Mouse (Mus musculus) liver, embryonic 14.5 days (tissue): Measurements from ENCODE around the gene Pik3ap1. TPM values are rescaled to one million over a fixed set of nuclear protein-coding genes. Genes with fewer than 3 reads are reported as not detected.
A peak's percentile ranks its signal among the peaks of the same experiment; 100 is the strongest.

ENCODE experiments used
- ATAC-seq: fragments of 200-750 bp; cut with Nextera tagmentation; 2 replicates; pipeline ENCODE4 v1.8.0; 2017; ENCODE audit warnings: moderate number of reproducible peaks, mild to moderate bottlenecking, moderate library complexity; ENCODE audit not compliant: insufficient read depth
- DNase-seq, 3 experiments: peaks; one replicate each; pipeline ENCODE4 v3.0.0-alpha.2; 2012 to 2013; ENCODE audit warnings: low read depth in 3 of 3, low spot score in 3 of 3
- H3K27ac ChIP-seq: fragments of 300-500 bp; sonication (generic); 2 replicates; pipeline ENCODE4 v1.5.1; 2014; ENCODE audit warnings: moderate library complexity, mild to moderate bottlenecking, control low read depth, inconsistent platforms
- H3K27me3 ChIP-seq: fragments of 300-500 bp; sonication (generic); 2 replicates; pipeline ENCODE4 v1.6.1; 2014; ENCODE audit warnings: mild to moderate bottlenecking, low read length, moderate library complexity; ENCODE audit not compliant: control insufficient read depth, insufficient read depth
- H3K36me3 ChIP-seq: fragments of 300-500 bp; sonication (generic); replicated peaks from 2 replicates; pipeline ENCODE4 v1.6.1; 2014; ENCODE audit warnings: low read depth; ENCODE audit not compliant: control insufficient read depth, insufficient read depth
- H3K4me1 ChIP-seq, 2 experiments: fragments of 200-500 bp in 1 of 2; fragments of 300-500 bp in 1 of 2; sonication (generic) in 1 of 2; replicated peaks; 2 replicates each; pipeline ENCODE4 v1.6.1; 2012 to 2014; ENCODE audit warnings: antibody characterized with exemption in 1 of 2, inconsistent platforms in 1 of 2, low read length in 1 of 2; ENCODE audit not compliant: control insufficient read depth in 2 of 2, insufficient read depth in 2 of 2
- H3K4me2 ChIP-seq: fragments of 300-500 bp; sonication (generic); 2 replicates; pipeline ENCODE4 v1.6.1; 2014; ENCODE audit warnings: low read depth, mild to moderate bottlenecking, control low read depth, moderate library complexity
- H3K4me3 ChIP-seq, 2 experiments: fragments of 200-500 bp in 1 of 2; fragments of 300-500 bp in 1 of 2; sonication (generic) in 1 of 2; 2 replicates each; pipeline ENCODE4 v1.5.1; 2012 to 2014; ENCODE audit warnings: low read depth in 2 of 2, low read length in 2 of 2, mild to moderate bottlenecking in 2 of 2, control low read depth in 1 of 2, inconsistent platforms in 1 of 2, moderate library complexity in 1 of 2; ENCODE audit not compliant: insufficient read depth in 1 of 2
- H3K9ac ChIP-seq: fragments of 300-500 bp; sonication (generic); replicated peaks from 2 replicates; pipeline ENCODE4 v1.6.1; 2014; ENCODE audit warnings: mild to moderate bottlenecking, control low read depth, moderate library complexity
- H3K9me3 ChIP-seq: fragments of 300-500 bp; sonication (generic); 2 replicates; pipeline ENCODE4 v1.6.1; 2016; ENCODE audit warnings: low read length, mixed read lengths; ENCODE audit not compliant: control insufficient read depth
- CTCF ChIP-seq: IDR thresholded peaks from 2 replicates; pipeline ENCODE4 v1.5.1; 2016; ENCODE audit warnings: antibody characterized with exemption, low read depth, control low read depth
- EP300 ChIP-seq: IDR thresholded peaks from 2 replicates; pipeline ENCODE4 v1.6.1; 2016; ENCODE audit warnings: antibody characterized with exemption, low read depth
- WGBS: fragments of 180-500 bp; shearing (Covaris S2); extraction: QIAGEN DNeasy Blood & Tissue Kit; methylation state at CpG from one replicate; pipeline ENCODE4 v1.1.7; 2014; ENCODE audit not compliant: insufficient replicate concordance; 5-methylcytosine and 5-hydroxymethylcytosine counted together
- polyA plus RNA-seq, 2 experiments: library from polyadenylated mRNA; depleted of rRNA in 1 of 2; stranded (reverse) in 1 of 2; unstranded in 1 of 2; fragments of >200 nt; fragmentation: Nextera tagmentation in 1 of 2; extraction: Ambion mirVana in 1 of 2; gene quantifications; 2 replicates each; pipeline versions ENCODE4 v1.2.1 to v1.2.3; 2012 to 2014

Pik3ap1 gene
- polyA plus RNA-seq, 2 experiments, result 3.8 to 4.9 TPM

DNA sequence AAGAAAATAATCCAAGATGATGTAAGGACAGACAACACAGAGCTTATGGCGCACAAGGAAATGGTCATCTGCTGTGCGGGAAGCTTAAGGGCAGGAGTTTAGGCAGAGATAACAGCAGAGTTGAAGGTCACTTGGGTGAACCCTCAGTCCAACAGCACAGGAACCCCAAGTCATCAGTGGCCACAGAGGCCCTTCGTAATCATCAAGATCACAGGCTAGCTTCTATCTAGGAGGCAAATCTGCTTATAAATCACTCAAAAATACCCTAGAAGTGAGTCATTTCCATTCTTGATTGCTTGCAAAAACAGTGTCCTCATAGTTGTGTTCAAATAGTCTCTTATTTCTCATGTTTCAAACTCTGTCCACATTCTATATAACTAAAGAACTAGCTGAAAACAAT is 136.6 kb downstream of the Pik3ap1 start:
- no peak for DNase-seq
- 79% methylated on average over 3 of the region's 3 CpGs for WGBS

DNA sequence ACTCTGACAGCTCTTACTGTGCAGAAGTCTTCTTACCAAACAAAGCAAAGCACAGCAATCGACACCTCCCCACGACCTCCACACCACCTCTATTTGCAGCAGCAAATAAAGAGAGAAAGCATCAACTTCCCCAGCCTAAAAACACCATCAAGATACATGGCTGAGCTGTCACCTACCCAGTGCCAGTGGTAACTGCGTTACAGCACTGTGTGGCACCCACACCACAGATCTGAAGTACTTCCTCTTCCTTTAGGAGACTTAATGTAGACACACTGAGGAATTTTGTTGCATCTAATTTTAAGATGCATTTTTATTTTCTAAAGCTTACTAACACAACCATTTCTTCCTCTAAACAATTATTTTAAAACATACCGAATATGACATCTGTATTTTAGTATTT is 138.6 kb downstream of the Pik3ap1 start:
- no peak overlapping the region for H3K4me2 ChIP-seq
- no peak for TF ChIP-seq EP300
- TF ChIP-seq CTCF, result no peak
- ATAC-seq (no peak), DNase-seq (no peak)
- H3K4me1 ChIP-seq, result no peaks in the 10 kb centered on the region
- peaks cover 18% of the 10 kb centered on the region for H3K36me3 ChIP-seq
- no peak overlapping the region for H3K27ac ChIP-seq
- H3K9me3 ChIP-seq, result no peaks in the 10 kb centered on the region
- H3K4me3 ChIP-seq, result no peak overlapping the region
- 68% methylated on average over 4 of the region's 4 CpGs for WGBS
- H3K27me3 ChIP-seq, result no peaks in the 10 kb centered on the region
- H3K9ac ChIP-seq, result no peak overlapping the region

More for the DNA sequence above, 136.6 kb downstream of the Pik3ap1 start:
- H3K4me2 ChIP-seq, result no peak overlapping the region
- H3K9me3 ChIP-seq, result no peaks in the 10 kb centered on the region
- H3K9ac ChIP-seq, result no peak overlapping the region
- ATAC-seq, result no peak
- TF ChIP-seq CTCF (no peak), EP300 (no peak)
- H3K4me1 ChIP-seq, result no peaks in the 10 kb centered on the region
- no peak overlapping the region for H3K27ac ChIP-seq
- H3K36me3 ChIP-seq, result peaks cover 12% of the 10 kb centered on the region
- H3K27me3 ChIP-seq, result no peaks in the 10 kb centered on the region
- no peak overlapping the region for H3K4me3 ChIP-seq

DNA sequence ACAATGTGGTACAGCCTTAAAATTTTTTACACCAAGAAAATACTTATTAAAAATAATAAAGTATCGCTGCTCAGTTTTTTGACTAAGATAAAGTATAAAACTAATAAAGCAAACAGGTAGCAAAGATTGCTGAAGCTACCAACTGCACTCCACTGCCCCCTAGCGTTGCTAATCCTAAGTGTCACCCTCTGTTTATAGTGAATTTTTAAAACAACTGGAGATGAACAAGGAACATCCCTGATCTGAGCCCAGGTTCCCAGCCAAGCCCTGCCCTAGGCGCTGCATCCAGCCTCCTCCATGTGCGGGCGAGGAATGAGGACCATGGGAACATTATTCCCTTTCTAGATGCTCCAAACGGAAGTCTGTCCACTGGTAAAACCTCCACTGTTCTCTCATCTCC is 140.3 kb downstream of the Pik3ap1 start:
- Histone ChIP-seq H3K4me3 (no peak overlapping the region), H3K9me3 (no peaks in the 10 kb centered on the region), H3K27ac (no peak overlapping the region), H3K27me3 (no peaks in the 10 kb centered on the region), H3K4me2 (no peak overlapping the region), H3K9ac (no peak overlapping the region), H3K36me3 (peaks cover 24% of the 10 kb centered on the region), H3K4me1 (no peaks in the 10 kb centered on the region)
- DNase-seq (peak in 2 of 3 experiments; percentile 11 to 27), ATAC-seq (no peak)
- TF ChIP-seq EP300 (no peak), CTCF (peak; percentile 73)
- 59% methylated on average over 6 of the region's 6 CpGs for WGBS

DNA sequence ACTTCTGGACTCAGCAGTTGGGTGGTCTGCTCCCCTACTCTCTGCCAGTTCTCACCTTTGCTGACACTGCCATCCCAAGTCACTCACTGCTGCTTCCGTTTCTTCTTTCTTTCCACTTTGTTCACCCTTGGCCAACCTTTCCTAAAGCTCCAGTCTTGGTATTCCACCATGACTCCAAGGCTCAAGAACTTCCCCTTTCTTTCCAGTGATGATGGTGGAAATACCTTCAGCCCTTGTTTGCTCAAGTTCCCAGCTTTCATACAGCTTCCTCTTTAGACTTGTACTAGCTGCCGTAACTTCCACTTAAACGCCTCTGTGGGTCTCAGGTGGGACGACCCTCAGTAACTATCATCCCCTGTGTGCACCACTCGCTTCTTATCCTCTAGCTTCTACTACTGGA is 142.9 kb downstream of the Pik3ap1 start:
- ATAC-seq, result no peak
- WGBS, result 76% methylated on average over 5 of the region's 5 CpGs
- Histone ChIP-seq H3K4me2 (no peak overlapping the region), H3K27ac (no peak overlapping the region), H3K36me3 (peaks cover 26% of the 10 kb centered on the region), H3K4me1 (no peaks in the 10 kb centered on the region), H3K9ac (no peak overlapping the region), H3K9me3 (no peaks in the 10 kb centered on the region), H3K4me3 (no peak overlapping the region), H3K27me3 (no peaks in the 10 kb centered on the region)
- DNase-seq, result no peak
- no peak for TF ChIP-seq CTCF
- no peak for TF ChIP-seq EP300

DNA sequence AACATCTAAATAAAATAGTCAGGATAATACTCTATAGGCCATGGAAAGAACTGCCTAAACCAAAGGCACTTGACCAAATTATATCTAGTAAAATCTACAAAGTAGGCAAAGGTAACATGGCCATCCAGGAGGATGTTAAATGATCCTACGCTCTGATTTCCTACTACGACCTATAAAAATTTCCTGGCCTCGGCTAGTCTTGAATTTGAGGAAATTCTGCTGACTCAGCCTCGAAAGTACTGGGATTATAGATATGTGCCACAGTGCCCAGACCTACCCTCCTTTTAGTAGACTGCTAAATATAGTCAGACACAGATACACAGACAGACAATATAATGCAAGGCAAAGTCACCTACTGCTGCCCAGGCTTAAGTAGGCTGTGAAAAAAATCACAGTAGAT is 151.2 kb downstream of the Pik3ap1 start:
- TF ChIP-seq EP300, result no peak
- no peak for TF ChIP-seq CTCF
- no peak overlapping the region for H3K9ac ChIP-seq
- no peaks in the 10 kb centered on the region for H3K27me3 ChIP-seq
- WGBS, result 75% methylated on average over 4 of the region's 4 CpGs
- H3K9me3 ChIP-seq, result no peaks in the 10 kb centered on the region
- H3K4me3 ChIP-seq, result no peak overlapping the region
- peaks cover 39% of the 10 kb centered on the region for H3K36me3 ChIP-seq
- ATAC-seq, result no peak
- no peaks in the 10 kb centered on the region for H3K4me1 ChIP-seq
- no peak for DNase-seq
- no peak overlapping the region for H3K4me2 ChIP-seq
- no peak overlapping the region for H3K27ac ChIP-seq

Other genes starting within 250 kb of the Pik3ap1 start
- not detected in 2 replicates for gene Tll2, start 178.3 kb downstream of the Pik3ap1 start, polyA plus RNA-seq (2012; rRNA removed)
- gene Tll2, start 178.3 kb downstream of the Pik3ap1 start, polyA plus RNA-seq (2014; fragmentation: Nextera tagmentation; extraction: Ambion mirVana), result not detected in 2 replicates
- gene Tm9sf3, start 121.1 kb downstream of the Pik3ap1 start, polyA plus RNA-seq (2012; rRNA removed), result 22.5 and 35.0 TPM in 2 replicates
- gene Tm9sf3, start 121.1 kb downstream of the Pik3ap1 start, polyA plus RNA-seq (2014; fragmentation: Nextera tagmentation; extraction: Ambion mirVana), result 53.0 and 59.2 TPM in 2 replicates
- 0.90 and 1.1 TPM in 2 replicates for gene Lcor, start 97.5 kb upstream of the Pik3ap1 start, polyA plus RNA-seq (2012; rRNA removed)
- gene Lcor, start 97.5 kb upstream of the Pik3ap1 start, polyA plus RNA-seq (2014; fragmentation: Nextera tagmentation; extraction: Ambion mirVana), result 5.2 and 5.6 TPM in 2 replicates
- 0.65 and 0.95 TPM in 2 replicates for gene Gm340, start 197.3 kb upstream of the Pik3ap1 start, polyA plus RNA-seq (2012; rRNA removed)
- gene Gm340, start 197.3 kb upstream of the Pik3ap1 start, polyA plus RNA-seq (2014; fragmentation: Nextera tagmentation; extraction: Ambion mirVana), result 1.4 and 1.9 TPM in 2 replicates